Mouse (Mus musculus) neutrophil, adult 59 days (primary cell): Measurements from ENCODE around the gene 1110008P14Rik. TPM values are rescaled to one million over a fixed set of nuclear protein-coding genes. Genes with fewer than 3 reads are reported as not detected.

Experiments used
- total RNA-seq, 2 experiments: library from RNA; stranded (reverse); gene quantifications; 1 replicate in 1 of 2; 2 replicates in 1 of 2; pipeline ENCODE4 v1.2.4; 2023

The 1110008P14Rik gene
- 10 to 100 TPM; 49.7 to 50.5 TPM for total RNA-seq

GRCm38 (mm10) chr2:32381775-32382223 lies at the start of gene 1110008P14Rik:
TSS of gene 1110008P14Rik (minus strand) at chr2:32381938.

GRCm38 (mm10) chr2:32395484-32395945 lies 13.8 kb upstream of the 1110008P14Rik start, which contains the start of gene Ptges2:
TSS of gene Ptges2 (plus strand) at chr2:32395896.

GRCm38 (mm10) chr2:32387706-32388490 lies 6.2 kb upstream of the 1110008P14Rik start, which contains the start of gene Lcn2:
TSS of gene Lcn2 (minus strand) at chr2:32388252.

GRCm38 (mm10) chr2:32353007-32353542 lies 28.7 kb downstream of the 1110008P14Rik start, which contains the start of gene Dnm1:
TSS of gene Dnm1 (minus strand) at chr2:32353338.

GRCm38 (mm10) chr2:32352151-32353006 lies 29.4 kb downstream of the 1110008P14Rik start, which contains the start of gene Ciz1:
TSS of gene Ciz1 (plus strand) at chr2:32352327.

Other genes starting within 250 kb of the 1110008P14Rik start
- gene Prrc2b, start 230.9 kb downstream of the 1110008P14Rik start, total RNA-seq, result 10 to 100 TPM; 34.2 to 37.2 TPM
- 10 to 100 TPM; 15.0 to 15.3 TPM for gene Pomt1, start 145.3 kb downstream of the 1110008P14Rik start, total RNA-seq
- 10 to 100 TPM; 47.9 to 49.2 TPM for gene Uck1, start 121.8 kb downstream of the 1110008P14Rik start, total RNA-seq
- 10 to 100 TPM; 60.7 to 66.4 TPM for gene Golga2, start 94.6 kb downstream of the 1110008P14Rik start, total RNA-seq
- 10 to 100 TPM; 80.6 to 82.0 TPM for gene Swi5, start 93.9 kb downstream of the 1110008P14Rik start, total RNA-seq
- gene Ciz1, start 29.6 kb downstream of the 1110008P14Rik start, total RNA-seq, result 10 to 100 TPM; 63.5 to 87.2 TPM
- under 1 TPM in 1 of 2 experiments, not detected in 1; 0.22 TPM for gene Dnm1, start 28.6 kb downstream of the 1110008P14Rik start, total RNA-seq
- 1,000 to 10,000 TPM; 7,694 to 9,553 TPM for gene Lcn2, start 6.3 kb upstream of the 1110008P14Rik start, total RNA-seq
- 10 to 100 TPM; 11.1 to 13.7 TPM for gene Ptges2, start 14.0 kb upstream of the 1110008P14Rik start, total RNA-seq
- gene Naif1, start 68.5 kb upstream of the 1110008P14Rik start, total RNA-seq, result 1 to 10 TPM; 5.0 to 6.0 TPM
- gene Slc25a25, start 69.5 kb upstream of the 1110008P14Rik start, total RNA-seq, result 10 to 100 TPM; 11.6 to 12.2 TPM
- 10 to 100 TPM; 15.6 to 17.1 TPM for gene Fam102a, start 153.4 kb upstream of the 1110008P14Rik start, total RNA-seq
- gene Dpm2, start 188.9 kb upstream of the 1110008P14Rik start, total RNA-seq, result 10 to 100 TPM; 54.4 to 59.5 TPM
- under 1 TPM in 1 of 2 experiments, not detected in 1; 0.22 TPM for gene Pip5kl1, start 192.9 kb upstream of the 1110008P14Rik start, total RNA-seq
- not detected for gene 9430097D07Rik, start 193.7 kb upstream of the 1110008P14Rik start, total RNA-seq
- gene St6galnac4, start 205.2 kb upstream of the 1110008P14Rik start, total RNA-seq, result 10 to 100 TPM; 16.5 to 16.7 TPM
- gene St6galnac6, start 217.8 kb upstream of the 1110008P14Rik start, total RNA-seq, result 10 to 100 TPM in 1 of 2 experiments, 1 to 10 TPM in 1; 9.1 to 14.1 TPM
- gene Ak1, start 239.8 kb upstream of the 1110008P14Rik start, total RNA-seq, result under 1 TPM; 0.51 to 0.53 TPM